Mouse (Mus musculus) lung, embryonic 14.5 days (tissue): Measurements from ENCODE around the gene C730034F03Rik. TPM values are rescaled to one million over a fixed set of nuclear protein-coding genes. Genes with fewer than 3 reads are reported as not detected.

Source experiments
- ATAC-seq: fragments of 200-750 bp; cut with Nextera tagmentation; 2 replicates; pipeline ENCODE4 v1.8.0; 2017; ENCODE audit warnings: mild to moderate bottlenecking, moderate TSS enrichment, moderate library complexity; ENCODE audit not compliant: insufficient read depth
- DNase-seq: peaks from one replicate; pipeline ENCODE4 v3.0.0-alpha.2; 2015
- H3K27ac ChIP-seq: fragments of 300-500 bp; sonication (generic); 2 replicates; pipeline ENCODE4 v1.5.1; 2014; ENCODE audit warnings: low read depth, mild to moderate bottlenecking, moderate library complexity
- H3K27me3 ChIP-seq: fragments of 300-500 bp; sonication (generic); 2 replicates; pipeline ENCODE4 v1.6.1; 2014; ENCODE audit warnings: low read length, control low read depth; ENCODE audit not compliant: insufficient read depth
- H3K36me3 ChIP-seq: fragments of 300-500 bp; sonication (generic); 2 replicates; pipeline ENCODE4 v1.6.1; 2014; ENCODE audit warnings: control low read depth; ENCODE audit not compliant: insufficient read depth
- H3K4me1 ChIP-seq: fragments of 300-500 bp; sonication (generic); 2 replicates; pipeline ENCODE4 v1.6.1; 2014; ENCODE audit warnings: antibody characterized with exemption, control low read depth; ENCODE audit not compliant: insufficient read depth
- H3K4me2 ChIP-seq: fragments of 300-500 bp; sonication (generic); 2 replicates; pipeline ENCODE4 v1.6.1; 2014; ENCODE audit warnings: mild to moderate bottlenecking
- H3K4me3 ChIP-seq: fragments of 300-500 bp; sonication (generic); 2 replicates; pipeline ENCODE4 v1.5.1; 2014; ENCODE audit warnings: low read depth, low read length
- H3K9ac ChIP-seq: fragments of 300-500 bp; sonication (generic); 2 replicates; pipeline ENCODE4 v1.6.1; 2014
- H3K9me3 ChIP-seq: fragments of 300-500 bp; sonication (generic); 2 replicates; pipeline ENCODE4 v1.6.1; 2016; ENCODE audit warnings: low read depth, low read length, control low read depth
- CTCF ChIP-seq: IDR thresholded peaks from 2 replicates; pipeline ENCODE4 v1.5.1; 2016; ENCODE audit warnings: antibody characterized with exemption, low read depth
- WGBS: fragments of 180-500 bp; shearing (Covaris S2); extraction: QIAGEN DNeasy Blood & Tissue Kit; methylation state at CpG from one replicate; pipeline ENCODE4 v1.1.7; 2014; 5-methylcytosine and 5-hydroxymethylcytosine counted together
- polyA plus RNA-seq: library from polyadenylated mRNA; unstranded; fragments of >200 nt; fragmentation: Nextera tagmentation; extraction: Ambion mirVana; gene quantifications from 2 replicates; pipeline ENCODE4 v1.2.1, GENCODE M21; 2014

The C730034F03Rik gene
- 1.9 and 3.0 TPM in 2 replicates for polyA plus RNA-seq

- peak within 1 kb of the TSS; percentile 92 for H3K4me2 ChIP-seq
- WGBS = under 1% methylated on average over 70 of the region's 70 CpGs
- H3K9ac ChIP-seq = peak within 1 kb of the TSS; percentile 76
- peaks cover 5% of the 10 kb centered on the region; the same call in 1 of the 2 replicates for H3K4me1 ChIP-seq
- TF ChIP-seq CTCF = no peak
- peak; percentile 95 for ATAC-seq
- DNase-seq = peak; percentile 96
- H3K9me3 ChIP-seq = no peaks in the 10 kb centered on the region
- H3K36me3 ChIP-seq = peaks cover 18% of the 10 kb centered on the region
- H3K27ac ChIP-seq = peak within 1 kb of the TSS; percentile 99
- no peaks in the 10 kb centered on the region for H3K27me3 ChIP-seq
- peak within 1 kb of the TSS; percentile 80 for H3K4me3 ChIP-seq
These were observed at the start of gene C730034F03Rik, which contains the start of the genes Gm44502 and Chkb for GRCm38 (mm10) chr15:89429352-89430221. Gene C730034F03Rik (plus strand): TSS chr15:89429589. Gene Gm44502 (minus strand): TSS chr15:89429696. Gene Chkb (minus strand): TSS chr15:89429908.

DNA sequence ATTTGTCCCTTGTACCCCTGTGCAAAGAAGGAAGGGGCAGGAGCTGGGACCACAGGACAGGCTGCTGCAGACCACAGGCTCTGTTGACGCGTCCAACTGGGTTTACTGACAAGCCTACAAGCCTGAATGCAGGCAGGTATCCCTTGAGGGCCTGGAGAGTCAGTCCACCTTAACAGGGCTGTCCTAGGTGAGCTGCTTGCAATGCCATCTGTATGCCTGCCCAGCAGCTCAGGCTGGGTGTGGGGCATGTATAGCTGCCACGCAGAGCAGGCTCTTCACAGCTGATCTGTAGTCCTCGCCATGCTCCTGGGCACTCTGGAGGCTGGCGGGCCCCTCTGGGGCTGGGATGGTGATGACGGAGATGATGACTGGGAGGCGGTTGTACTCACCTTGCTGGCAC is 44.8 kb upstream of the C730034F03Rik start, which contains the start of gene Klhdc7b:
Gene Klhdc7b, plus strand, starts transcription at position 301 of the 400 bp plus-strand sequence.
- Histone ChIP-seq H3K27me3 (peaks cover 9% of the 10 kb centered on the region), H3K9me3 (no peaks in the 10 kb centered on the region), H3K4me1 (no peaks in the 10 kb centered on the region), H3K36me3 (no peaks in the 10 kb centered on the region), H3K4me3 (no peak within 1 kb of the TSS), H3K9ac (no peak within 1 kb of the TSS), H3K4me2 (no peak within 1 kb of the TSS), H3K27ac (no peak within 1 kb of the TSS)
- WGBS = 75% methylated on average over 7 of the region's 7 CpGs
- DNase-seq (no peak), ATAC-seq (no peak)
- TF ChIP-seq CTCF = no peak

- Histone ChIP-seq H3K27me3 (no peaks in the 10 kb centered on the region; the same call in 1 of the 2 replicates), H3K4me3 (no peak overlapping the region), H3K27ac (no peak overlapping the region), H3K4me2 (no peak overlapping the region), H3K9me3 (no peaks in the 10 kb centered on the region), H3K4me1 (no peaks in the 10 kb centered on the region), H3K9ac (no peak overlapping the region), H3K36me3 (no peaks in the 10 kb centered on the region)
- 34% methylated on average over 12 of the region's 12 CpGs for WGBS
- ATAC-seq = no peak
- no peak for DNase-seq
- TF ChIP-seq CTCF = no peak
These were observed 42.3 kb upstream of the C730034F03Rik start for GRCm38 (mm10) chr15:89387127-89387526.

GRCm38 (mm10) chr15:89390081-89390480 is 39.3 kb upstream of the C730034F03Rik start:
- Histone ChIP-seq H3K4me1 (no peaks in the 10 kb centered on the region), H3K36me3 (no peaks in the 10 kb centered on the region), H3K27me3 (no peaks in the 10 kb centered on the region; the same call in 1 of the 2 replicates), H3K4me3 (no peak overlapping the region), H3K4me2 (no peak overlapping the region), H3K9me3 (no peaks in the 10 kb centered on the region), H3K9ac (no peak overlapping the region), H3K27ac (no peak overlapping the region)
- ATAC-seq = no peak
- WGBS = 87% methylated on average over 10 of the region's 10 CpGs
- no peak for DNase-seq
- no peak for TF ChIP-seq CTCF

DNA sequence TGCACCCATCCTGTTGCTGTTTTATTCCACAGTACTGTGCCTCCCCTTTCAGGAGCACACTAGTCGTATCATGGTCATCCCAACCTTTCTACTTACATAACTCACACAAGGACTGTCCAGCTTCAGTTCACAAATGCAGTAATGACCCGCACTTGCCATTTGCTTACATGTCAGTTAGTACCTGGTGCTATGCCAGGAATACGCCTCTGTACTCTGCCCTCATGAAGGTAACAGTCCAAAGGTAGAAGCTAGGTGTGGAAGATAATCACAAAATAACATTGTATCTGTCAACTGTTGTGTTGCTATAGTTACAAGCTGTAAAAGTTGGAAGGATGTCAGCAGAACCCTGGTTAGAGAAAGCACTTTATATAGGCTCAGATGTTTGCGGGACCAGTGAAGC is 32.5 kb upstream of the C730034F03Rik start:
- WGBS = 76% methylated on average over 4 of the region's 4 CpGs
- no peak for ATAC-seq
- Histone ChIP-seq H3K36me3 (no peaks in the 10 kb centered on the region), H3K27ac (no peak overlapping the region), H3K9ac (no peak overlapping the region), H3K27me3 (no peaks in the 10 kb centered on the region), H3K4me2 (no peak overlapping the region), H3K4me1 (no peaks in the 10 kb centered on the region), H3K9me3 (no peaks in the 10 kb centered on the region), H3K4me3 (no peak overlapping the region)
- no peak for TF ChIP-seq CTCF
- DNase-seq = no peak

GRCm38 (mm10) chr15:89398146-89398545 is 31.2 kb upstream of the C730034F03Rik start:
- Histone ChIP-seq H3K9ac (no peak overlapping the region), H3K4me1 (no peaks in the 10 kb centered on the region), H3K27ac (no peak overlapping the region), H3K9me3 (no peaks in the 10 kb centered on the region), H3K27me3 (no peaks in the 10 kb centered on the region), H3K4me3 (no peak overlapping the region), H3K36me3 (no peaks in the 10 kb centered on the region), H3K4me2 (no peak overlapping the region)
- 82% methylated on average over 2 of the region's 2 CpGs for WGBS
- ATAC-seq (no peak), DNase-seq (no peak)
- no peak for TF ChIP-seq CTCF

GRCm38 (mm10) chr15:89399716-89400115 is 29.7 kb upstream of the C730034F03Rik start:
- Histone ChIP-seq H3K4me1 (no peaks in the 10 kb centered on the region), H3K27ac (no peak overlapping the region), H3K9me3 (no peaks in the 10 kb centered on the region), H3K4me3 (no peak overlapping the region), H3K36me3 (no peaks in the 10 kb centered on the region), H3K9ac (no peak overlapping the region), H3K4me2 (no peak overlapping the region), H3K27me3 (no peaks in the 10 kb centered on the region)
- WGBS = 52% methylated on average over 1 of the region's 1 CpGs
- DNase-seq (no peak), ATAC-seq (no peak)
- TF ChIP-seq CTCF = no peak
